Mouse (Mus musculus) left cerebral cortex, adult 9 months (tissue): ENCODE measurements at regions not wholly inside any gene's neighbourhood (a gene's known extent, or its start where the extent isn't known, plus 50 kb on each side); places are given as distances from the start of the nearest gene placed in this dataset.
A peak's percentile ranks its signal among the peaks of the same experiment; 100 is the strongest.

Source experiments
- DNase-seq, 2 experiments: peaks; one replicate each; pipeline ENCODE4 v3.0.0; 2022; ENCODE audit warnings: low spot score in 2 of 2

DNA sequence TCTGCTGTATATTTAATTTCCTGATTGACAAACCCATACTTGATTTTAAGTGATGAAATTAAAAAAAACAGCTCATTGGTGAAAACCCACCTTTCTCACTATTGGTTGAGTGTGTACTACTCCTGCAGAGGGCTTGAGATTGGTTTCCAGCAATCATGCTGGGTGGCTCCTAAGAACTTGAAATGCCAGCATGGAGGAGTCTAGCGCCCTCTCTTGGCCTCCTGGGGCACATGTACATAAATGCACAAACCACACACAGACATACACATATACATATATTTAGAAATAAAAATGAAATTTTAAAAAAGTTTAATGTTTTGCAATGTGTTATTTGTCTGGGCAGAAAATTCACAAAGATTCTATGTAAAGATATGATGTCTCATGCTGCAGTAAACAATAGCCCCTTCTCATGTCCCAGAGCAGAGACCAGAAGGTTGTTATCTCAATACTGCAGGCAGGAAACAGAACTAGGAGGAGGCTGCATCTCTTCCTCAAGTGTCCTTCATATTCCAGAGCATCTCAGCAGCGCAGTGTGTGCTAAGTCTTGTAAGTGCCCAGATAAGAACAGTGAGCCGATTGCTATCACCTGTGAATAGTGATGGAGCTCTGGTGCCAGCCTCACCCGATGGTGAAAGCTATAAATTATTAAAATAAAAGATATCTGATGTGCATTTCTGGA lies 108.4 kb upstream of the Fbxo11 start:
- DNase-seq, result no peak

DNA sequence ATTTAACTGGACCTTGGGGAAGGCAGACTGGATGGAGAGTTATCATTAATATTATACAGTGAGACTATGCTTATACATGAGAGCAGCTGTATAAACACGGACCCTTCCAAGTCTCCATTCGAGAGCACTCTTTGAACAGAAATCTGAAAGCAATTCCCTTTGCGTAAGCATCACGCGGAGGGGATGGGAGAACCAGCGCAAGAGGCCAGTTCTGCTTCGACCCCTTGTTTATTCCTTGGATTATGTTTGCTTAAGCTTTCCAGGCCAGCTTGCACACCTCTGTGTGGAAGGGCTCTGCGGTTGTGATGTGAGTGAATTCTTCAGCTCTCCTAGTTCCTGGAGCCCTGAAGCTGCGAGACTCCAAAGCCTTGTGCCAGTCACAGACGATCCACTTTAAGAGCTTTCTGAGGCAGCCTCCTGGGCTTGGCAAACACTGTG lies 109.2 kb upstream of the Fbxo11 start:
- no peak for DNase-seq

DNA sequence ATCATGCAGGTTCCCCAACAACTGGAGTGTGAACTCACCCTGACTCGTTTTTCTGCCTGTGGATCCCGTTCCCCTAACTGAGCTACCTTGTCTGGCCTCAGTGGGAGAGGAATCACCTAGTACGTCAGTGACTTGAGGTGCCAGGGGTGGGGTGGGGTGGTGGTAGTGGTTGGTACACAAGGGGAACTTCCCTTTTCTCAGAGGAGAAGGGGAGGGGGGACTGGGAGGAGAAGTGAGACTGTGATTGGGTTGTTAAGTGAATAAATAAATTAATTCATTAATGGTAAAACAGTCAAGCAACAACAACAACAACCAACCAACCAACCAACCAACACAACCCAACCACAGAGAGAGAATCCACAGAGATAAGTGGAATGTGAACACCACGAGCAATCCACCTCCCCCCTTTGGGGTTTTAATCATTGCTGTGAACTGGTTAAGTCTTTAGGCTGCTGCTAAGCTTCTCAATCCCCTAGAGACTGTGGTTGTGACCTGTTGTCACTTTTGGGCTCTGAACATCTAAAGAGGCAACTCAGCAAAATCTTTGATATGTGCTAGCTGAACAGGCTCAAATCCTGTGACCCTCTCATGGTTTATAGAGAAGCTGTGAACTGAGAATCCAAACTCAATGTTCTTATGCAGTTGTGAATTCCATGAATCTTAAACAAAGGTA lies 111.0 kb upstream of the Fbxo11 start:
- no peak for DNase-seq

- no peak for DNase-seq
Measured at GRCm38 (mm10) chr17:88190735-88191134, 125.6 kb upstream of the Fbxo11 start.

- DNase-seq, result no peak
Measured at GRCm38 (mm10) chr17:88191444-88191843, 126.4 kb upstream of the Fbxo11 start.

- no peak for DNase-seq
Measured at GRCm38 (mm10) chr17:88191930-88192807, 127.1 kb upstream of the Fbxo11 start.

DNA sequence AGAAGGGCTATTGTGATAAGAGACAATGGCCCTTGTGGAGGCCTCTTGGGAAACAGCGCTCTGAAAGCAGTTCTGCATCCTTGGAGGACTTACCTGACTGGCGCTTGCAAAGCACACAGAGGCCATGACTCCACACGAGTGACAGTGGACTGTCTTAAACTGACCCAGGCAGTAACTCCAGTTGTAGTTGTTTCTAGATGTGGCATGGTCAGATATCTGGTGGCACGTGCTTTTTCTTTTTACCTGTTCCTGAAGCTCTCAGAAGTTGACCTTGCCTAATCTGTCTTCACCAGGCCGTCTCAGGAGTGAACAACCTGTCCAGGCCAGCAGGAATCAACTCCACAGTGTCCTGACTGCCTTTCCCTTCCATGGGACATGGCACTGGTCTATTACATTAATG lies 129.6 kb upstream of the Fbxo11 start:
- no peak for DNase-seq

DNA sequence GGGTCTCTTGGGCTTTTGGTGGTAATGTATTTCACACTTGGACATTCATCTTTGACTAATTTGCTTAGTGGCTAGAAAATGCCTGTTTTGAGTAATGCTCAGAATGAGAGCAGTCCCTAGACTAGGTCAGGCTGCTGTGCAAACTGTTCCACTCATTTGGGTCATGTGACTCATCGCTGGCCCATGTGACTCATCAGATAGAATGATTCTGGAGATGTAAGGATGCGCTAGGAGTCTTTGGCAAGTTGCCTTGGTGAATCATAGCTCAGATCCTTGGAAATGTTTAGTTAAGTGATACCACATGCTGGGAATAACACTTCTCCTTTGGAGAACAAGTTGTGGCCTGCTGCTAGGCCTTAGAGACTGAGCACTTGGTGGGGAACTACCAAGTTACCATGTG lies 130.2 kb upstream of the Fbxo11 start:
- peak; percentile 13 to 69 for DNase-seq

- no peak for DNase-seq
Measured at GRCm38 (mm10) chr17:88195893-88196292, 130.8 kb upstream of the Fbxo11 start.

DNA sequence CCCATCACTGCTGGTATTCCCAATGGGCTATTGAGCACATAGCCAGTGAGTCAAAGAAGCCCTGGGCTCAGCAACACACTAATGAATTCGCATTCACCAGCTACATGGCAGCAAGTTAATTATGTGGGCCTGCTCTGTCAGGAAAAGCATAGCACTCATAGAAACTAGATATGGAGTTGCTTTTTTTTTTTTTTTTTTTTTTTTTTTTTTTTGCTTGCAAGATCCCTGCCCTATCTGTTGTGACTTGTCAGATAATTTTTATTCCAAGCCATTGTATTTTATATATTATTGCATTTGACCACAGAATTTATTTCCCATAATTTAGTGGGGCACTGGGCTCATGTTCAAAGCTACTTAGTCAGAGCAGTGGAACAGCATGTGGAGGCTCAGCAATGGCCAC lies 131.2 kb upstream of the Fbxo11 start:
- no peak for DNase-seq

- DNase-seq, result no peak
Measured at GRCm38 (mm10) chr17:88197381-88197780, 132.3 kb upstream of the Fbxo11 start.

GRCm38 (mm10) chr17:88201249-88201970 lies 136.3 kb upstream of the Fbxo11 start:
- DNase-seq, result no peak

GRCm38 (mm10) chr17:88202214-88202613 lies 137.1 kb upstream of the Fbxo11 start:
- DNase-seq, result no peak

DNA sequence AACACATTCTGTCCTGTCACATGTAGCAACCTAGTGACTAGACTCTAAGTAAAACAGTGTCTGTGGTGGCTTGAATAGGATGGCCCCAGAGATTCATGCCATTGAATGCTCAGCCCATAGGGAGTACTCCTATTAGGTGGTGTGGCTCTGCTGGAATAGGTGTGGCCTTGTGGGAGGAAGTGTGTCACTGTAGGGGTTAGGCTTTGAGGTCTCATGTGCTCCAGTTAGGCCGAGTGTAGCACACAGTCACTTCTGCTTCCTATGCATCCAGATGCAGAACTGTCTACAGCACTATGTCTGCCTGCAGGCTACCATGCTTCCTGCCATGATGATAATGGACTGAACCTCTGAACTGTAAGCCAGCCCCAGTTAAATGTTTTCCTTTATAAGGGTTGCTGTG lies 144.5 kb upstream of the Fbxo11 start:
- no peak for DNase-seq

GRCm38 (mm10) chr17:88212121-88212520 lies 147.0 kb upstream of the Fbxo11 start:
- no peak for DNase-seq

DNA sequence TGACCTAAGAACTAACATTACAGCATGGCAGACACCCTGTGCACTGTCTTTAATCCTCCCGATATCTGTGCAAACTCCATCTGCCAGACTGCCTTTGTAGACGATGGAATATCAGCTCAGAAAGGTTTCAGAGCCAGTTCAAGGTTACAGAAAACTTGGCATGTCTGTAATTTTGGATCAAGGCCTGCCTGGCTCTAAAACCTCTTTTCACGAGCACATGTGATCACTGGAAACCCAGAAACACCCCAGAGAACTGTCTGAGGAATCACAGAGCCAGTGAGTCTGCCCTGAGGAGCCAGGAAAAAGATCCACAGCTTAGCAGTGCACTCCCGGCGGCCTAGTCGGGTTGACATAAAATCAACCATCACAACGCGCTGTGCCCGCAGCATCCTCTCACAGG lies 149.7 kb upstream of the Fbxo11 start:
- no peak for DNase-seq

DNA sequence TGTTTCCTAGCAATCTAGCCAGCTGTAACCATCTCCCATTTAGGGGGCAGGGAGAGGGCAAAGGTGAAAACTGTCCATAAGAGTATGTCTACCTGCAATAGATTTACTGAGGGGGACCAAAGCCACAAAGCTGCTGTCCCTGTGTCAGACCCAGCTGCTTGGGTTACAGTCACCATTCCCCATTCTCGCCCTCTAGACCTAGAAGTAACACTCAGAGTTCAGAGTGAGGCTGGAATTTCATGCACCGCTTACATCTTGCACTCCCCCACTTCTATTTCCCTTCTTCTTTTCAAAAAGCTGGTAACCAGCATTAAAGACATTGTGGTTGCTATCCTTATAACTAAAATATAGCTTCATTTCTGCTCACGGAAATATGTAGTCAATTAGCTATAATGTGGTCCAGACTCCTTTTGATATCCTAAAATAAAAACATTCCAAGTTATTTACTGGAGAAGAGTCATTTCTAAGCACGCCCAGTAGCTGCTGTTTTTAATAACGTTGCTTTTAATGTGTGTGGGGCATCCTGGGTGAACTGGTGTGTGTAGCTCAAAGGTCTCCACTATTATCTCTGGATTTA lies 157.4 kb upstream of the Fbxo11 start:
- no peak for DNase-seq

DNA sequence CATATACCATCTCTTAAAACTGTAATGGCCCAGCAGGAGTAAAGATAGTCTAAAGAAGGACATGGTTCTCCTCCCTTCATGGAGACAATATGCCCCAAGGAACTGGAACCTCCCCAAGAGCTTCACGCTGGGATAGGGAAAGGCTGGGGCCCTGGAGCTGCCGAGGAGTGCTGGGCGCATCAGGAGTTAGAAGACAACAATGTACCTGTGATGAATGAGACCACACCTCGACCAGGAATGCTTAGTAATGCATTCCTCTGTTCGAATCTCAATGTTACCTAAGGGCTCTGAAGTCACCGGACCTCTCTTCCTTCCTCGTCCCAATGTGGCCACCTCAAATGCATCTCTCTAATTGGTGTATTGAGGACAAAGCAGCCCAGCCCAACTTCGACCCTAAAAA lies 175.4 kb upstream of the Fbxo11 start:
- DNase-seq, result no peak

- no peak for DNase-seq
Measured at GRCm38 (mm10) chr17:88248625-88249024, 183.5 kb upstream of the Fbxo11 start.

DNA sequence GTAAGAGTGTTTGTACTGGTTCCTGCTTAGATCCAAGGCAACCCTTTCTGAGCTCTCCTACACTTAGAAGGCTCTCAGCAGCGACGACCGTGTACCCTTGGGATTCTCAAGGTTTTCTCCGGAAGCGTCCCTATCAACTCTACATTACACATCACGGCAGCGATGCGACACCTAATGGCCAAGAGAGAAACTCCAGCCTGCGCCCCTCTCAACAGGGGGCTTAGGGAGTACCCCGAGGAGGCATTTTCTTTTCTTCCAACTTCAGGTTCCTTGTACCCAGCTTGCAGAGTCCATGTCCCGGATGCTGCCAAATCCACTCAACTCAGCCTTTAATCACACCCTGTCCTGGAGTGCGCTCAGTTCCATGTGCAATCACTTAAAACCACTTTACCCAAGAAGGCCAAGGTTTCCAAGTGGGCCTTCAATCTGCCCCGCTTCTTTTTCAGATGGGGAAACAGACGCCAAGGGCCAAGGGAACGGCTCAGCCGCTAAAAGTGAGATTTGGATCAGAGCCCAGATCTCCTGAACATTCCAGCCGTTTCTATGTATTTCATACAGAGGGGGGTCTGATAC lies 186.9 kb upstream of the Fbxo11 start:
- DNase-seq, result peak in 1 of 2 experiments; percentile 70
